Mouse (Mus musculus): ENCODE data around the gene Ddah1. TPM values are rescaled to one million over a fixed set of nuclear protein-coding genes. Genes with fewer than 3 reads are reported as not detected.
A peak's percentile ranks its signal among the peaks of the same experiment; 100 is the strongest.

Gene Ddah1
- polyA plus RNA-seq, 1 experiment from 2014 or later: 45.1 TPM

DNA sequence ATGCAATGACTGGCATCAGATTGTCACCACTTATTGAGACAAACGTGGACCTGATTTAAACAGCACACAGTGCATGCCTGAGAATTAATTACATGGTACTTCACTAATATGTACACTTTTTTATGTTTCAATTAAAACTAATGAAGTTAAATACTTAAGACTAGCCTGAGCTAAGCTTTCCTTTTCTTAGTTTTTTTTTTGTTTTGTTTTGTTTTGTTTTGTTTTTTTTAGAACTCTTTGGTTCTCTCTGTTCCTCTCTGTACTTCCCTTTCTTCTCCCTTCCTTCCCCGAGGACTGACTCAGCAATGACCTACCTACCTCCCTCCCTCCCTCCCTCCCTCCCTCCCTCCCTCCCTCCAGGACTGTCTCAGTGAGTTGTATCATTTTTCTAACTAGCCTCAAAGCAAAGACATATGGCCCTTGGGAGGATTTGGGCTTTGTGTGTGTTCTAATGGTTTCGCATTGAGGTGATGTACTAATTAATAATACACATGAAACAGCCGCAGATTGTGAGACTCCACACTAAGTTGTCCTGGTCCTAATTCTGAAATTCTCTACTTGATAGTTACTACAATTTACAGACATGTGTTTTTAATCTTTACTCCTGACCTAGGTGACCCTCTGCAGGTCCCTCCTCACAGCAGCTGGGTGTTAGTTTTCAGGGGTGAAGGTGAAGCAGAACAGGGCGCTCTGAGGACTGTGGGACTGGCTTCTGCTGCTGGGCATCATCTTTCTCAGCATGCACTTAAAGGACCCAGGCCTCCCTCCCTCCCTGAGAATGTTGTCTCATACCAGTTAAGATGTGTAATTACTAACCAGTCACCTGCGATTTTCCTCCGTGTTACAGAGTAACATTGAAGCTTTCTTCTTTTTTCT lies 171.3 kb downstream of the Ddah1 start:
- no peak overlapping the region for H3K27ac ChIP-seq (ENCODE audit: low read depth)
- H3K36me3 ChIP-seq (replicated peaks; ENCODE audit: insufficient read depth, low read length): peaks cover 40% of the 10 kb centered on the region
- ATAC-seq (no peak), DNase-seq (no peak)
- no peak overlapping the region for H3K4me3 ChIP-seq (ENCODE audit: low read depth, low read length)
- no peak overlapping the region for H3K4me2 ChIP-seq (ENCODE audit: low read depth, low read length)
- TF ChIP-seq EP300 (IDR thresholded peaks at IDR 0.05; ENCODE audit: low read depth): no peak
- no peak for TF ChIP-seq CTCF (IDR thresholded peaks at IDR 0.05; ENCODE audit: low read depth)
- no peak overlapping the region for H3K9ac ChIP-seq (replicated peaks)
- H3K27me3 ChIP-seq (ENCODE audit: insufficient read depth, low read length): no peaks in the 10 kb centered on the region
- H3K4me1 ChIP-seq (ENCODE audit: insufficient read depth): peaks cover 12% of the 10 kb centered on the region
- H3K9me3 ChIP-seq (ENCODE audit: low read length): no peaks in the 10 kb centered on the region
- 72% methylated on average over 7 of the region's 7 CpGs for WGBS (ENCODE audit: insufficient replicate concordance)

DNA sequence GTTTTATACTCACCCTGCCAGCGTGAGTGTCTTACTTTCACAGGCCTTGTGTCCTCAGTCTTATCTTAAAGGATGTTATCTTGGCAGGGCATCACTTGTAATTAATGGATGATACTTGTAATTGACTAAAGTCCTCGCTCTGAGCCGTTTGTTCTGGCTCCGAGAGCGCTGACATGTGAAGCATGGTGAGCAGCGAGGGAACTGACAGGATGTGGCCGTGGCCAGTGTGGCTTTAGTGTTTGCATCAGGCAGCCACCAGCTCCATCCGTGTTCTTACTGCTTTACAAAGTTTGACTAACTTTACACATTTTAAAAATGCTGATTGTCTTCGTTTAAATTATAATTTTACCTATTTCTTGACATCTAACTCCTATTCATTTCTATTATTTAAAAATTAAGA lies 175.4 kb downstream of the Ddah1 start:
- no peaks in the 10 kb centered on the region for H3K9me3 ChIP-seq (ENCODE audit: low read length)
- H3K36me3 ChIP-seq (replicated peaks; ENCODE audit: insufficient read depth, low read length): peaks cover 27% of the 10 kb centered on the region
- TF ChIP-seq CTCF (IDR thresholded peaks at IDR 0.05; ENCODE audit: low read depth) (no peak), EP300 (IDR thresholded peaks at IDR 0.05; ENCODE audit: low read depth) (no peak)
- no peak overlapping the region for H3K4me2 ChIP-seq (ENCODE audit: low read depth, low read length)
- 49% methylated on average over 9 of the region's 9 CpGs for WGBS (ENCODE audit: insufficient replicate concordance)
- H3K4me3 ChIP-seq (ENCODE audit: low read depth, low read length): no peak overlapping the region
- no peak for DNase-seq
- H3K4me1 ChIP-seq (ENCODE audit: insufficient read depth): peaks cover 2% of the 10 kb centered on the region
- ATAC-seq: no peak
- H3K27me3 ChIP-seq (ENCODE audit: insufficient read depth, low read length): no peaks in the 10 kb centered on the region
- H3K27ac ChIP-seq (ENCODE audit: low read depth): no peak overlapping the region
- H3K9ac ChIP-seq (replicated peaks): no peak overlapping the region

DNA sequence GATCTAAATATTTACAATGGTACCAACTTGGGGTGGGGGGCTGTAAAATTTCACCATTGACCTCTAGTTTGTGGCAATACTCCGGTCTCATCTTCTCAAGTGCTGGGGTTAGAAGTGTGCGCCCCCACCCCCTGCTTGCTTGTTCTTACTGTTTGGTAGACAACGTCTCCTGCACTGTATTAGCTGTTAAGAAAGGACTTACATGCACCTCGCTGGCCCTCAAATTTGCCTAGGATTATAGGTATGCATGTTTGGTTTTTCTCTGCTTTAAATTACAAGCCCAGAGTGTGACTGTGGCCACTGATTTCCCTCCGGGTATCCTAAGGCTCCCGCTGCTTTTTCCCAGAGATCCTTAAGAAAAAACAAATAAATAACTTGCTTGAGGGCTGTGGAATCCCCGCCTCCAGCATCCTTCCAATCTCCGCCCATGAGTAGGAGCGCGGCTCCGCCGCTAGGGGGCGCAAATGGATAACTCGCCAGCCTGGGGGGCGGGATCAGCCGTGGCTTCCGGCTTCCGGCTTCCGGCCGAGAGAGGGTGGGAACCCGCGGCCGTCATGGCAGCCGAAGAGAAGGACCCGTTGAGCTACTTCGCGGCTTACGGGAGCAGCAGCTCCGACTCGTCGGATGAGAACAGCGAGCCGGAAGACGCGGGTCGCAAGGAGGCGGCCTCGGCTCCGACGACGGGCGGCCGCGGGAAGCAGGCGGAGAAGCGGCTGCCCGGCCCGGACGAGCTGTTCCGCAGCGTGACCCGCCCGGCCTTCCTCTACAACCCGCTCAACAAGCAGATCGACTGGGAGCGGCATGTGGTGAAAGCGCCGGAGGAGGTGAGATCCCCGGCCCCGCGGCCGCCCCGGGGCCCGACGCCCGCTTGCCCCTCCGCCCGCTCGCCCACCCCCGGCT lies 179.3 kb downstream of the Ddah1 start, which contains the start of gene 2410004B18Rik:
TSS of gene 2410004B18Rik (plus strand) at position 510 of the 900 bp plus-strand sequence.
- Histone ChIP-seq H3K27ac (ENCODE audit: low read depth) (peak within 1 kb of the TSS; percentile 81), H3K36me3 (replicated peaks; ENCODE audit: insufficient read depth, low read length) (peaks cover 23% of the 10 kb centered on the region), H3K4me1 (ENCODE audit: insufficient read depth) (peaks cover 20% of the 10 kb centered on the region), H3K4me3 (ENCODE audit: low read depth, low read length) (peak within 1 kb of the TSS; percentile 96), H3K4me2 (ENCODE audit: low read depth, low read length) (peak within 1 kb of the TSS; percentile 94), H3K9me3 (ENCODE audit: low read length) (no peaks in the 10 kb centered on the region), H3K27me3 (ENCODE audit: insufficient read depth, low read length) (no peaks in the 10 kb centered on the region), H3K9ac (replicated peaks) (peak within 1 kb of the TSS; percentile 95)
- WGBS (ENCODE audit: insufficient replicate concordance): 2% methylated on average over 53 of the region's 70 CpGs
- ATAC-seq (peak; percentile 94), DNase-seq (peak; percentile 97)
- no peak for TF ChIP-seq EP300 (IDR thresholded peaks at IDR 0.05; ENCODE audit: low read depth)
- TF ChIP-seq CTCF (IDR thresholded peaks at IDR 0.05; ENCODE audit: low read depth): peak; percentile 98

DNA sequence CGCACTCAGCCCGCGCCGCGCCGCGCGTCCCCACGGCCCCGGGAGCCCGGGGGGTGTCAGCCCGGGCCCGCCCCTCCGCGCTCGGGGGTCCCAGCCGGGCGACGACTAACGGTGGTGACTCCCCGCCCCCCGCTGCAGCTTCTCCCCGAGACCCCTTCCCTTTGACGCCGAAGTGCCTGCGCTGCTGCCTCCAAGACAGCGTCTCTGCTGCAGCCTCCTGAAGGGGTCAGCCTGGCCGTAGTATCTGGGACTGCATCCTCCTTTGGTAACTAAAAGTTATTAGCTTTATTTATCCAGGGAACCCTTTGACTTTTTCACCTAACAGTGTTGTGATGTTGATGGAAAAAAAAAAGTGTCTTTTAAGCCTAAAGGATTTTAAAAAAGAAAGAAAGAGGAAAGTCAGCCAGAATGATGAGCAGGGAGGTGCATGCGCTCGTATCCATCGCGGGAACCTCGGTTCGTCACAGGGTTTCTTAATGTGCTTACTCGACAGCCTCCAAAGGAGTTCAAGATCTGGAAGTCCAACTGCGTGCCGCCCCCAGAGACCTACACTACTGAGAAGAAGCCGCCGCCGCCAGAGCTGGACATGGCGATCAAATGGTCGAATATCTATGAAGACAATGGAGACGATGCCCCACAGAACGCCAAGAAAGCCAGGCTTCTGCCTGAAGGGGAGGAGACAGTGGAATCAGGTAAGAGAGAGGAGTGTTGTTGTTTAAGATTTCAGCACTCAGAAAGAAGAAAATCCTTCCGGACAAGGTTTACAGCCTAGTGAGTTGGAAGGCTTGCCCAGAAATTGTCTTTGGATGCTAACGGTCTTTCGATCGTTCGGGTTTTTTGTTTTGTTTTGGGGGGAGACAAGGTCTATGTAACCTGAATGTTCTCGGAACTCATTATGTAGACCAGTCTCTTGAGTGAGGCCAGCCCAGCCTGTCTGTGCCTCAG lies 180.2 kb downstream of the Ddah1 start:
- peak; percentile 17; the same call in 1 of the 2 replicates for TF ChIP-seq CTCF (IDR thresholded peaks at IDR 0.05; ENCODE audit: low read depth)
- no peak for TF ChIP-seq EP300 (IDR thresholded peaks at IDR 0.05; ENCODE audit: low read depth)
- Histone ChIP-seq H3K27me3 (ENCODE audit: insufficient read depth, low read length) (no peaks in the 10 kb centered on the region), H3K9ac (replicated peaks) (peak overlapping the region; percentile 95), H3K9me3 (ENCODE audit: low read length) (no peaks in the 10 kb centered on the region), H3K4me1 (ENCODE audit: insufficient read depth) (peaks cover 20% of the 10 kb centered on the region), H3K27ac (ENCODE audit: low read depth) (peak overlapping the region; percentile 81), H3K4me3 (ENCODE audit: low read depth, low read length) (peak overlapping the region; percentile 96), H3K4me2 (ENCODE audit: low read depth, low read length) (peak overlapping the region; percentile 94), H3K36me3 (replicated peaks; ENCODE audit: insufficient read depth, low read length) (peaks cover 25% of the 10 kb centered on the region)
- ATAC-seq: peak; percentile 11
- WGBS (ENCODE audit: insufficient replicate concordance): 23% methylated on average over 41 of the region's 50 CpGs
- no peak for DNase-seq

DNA sequence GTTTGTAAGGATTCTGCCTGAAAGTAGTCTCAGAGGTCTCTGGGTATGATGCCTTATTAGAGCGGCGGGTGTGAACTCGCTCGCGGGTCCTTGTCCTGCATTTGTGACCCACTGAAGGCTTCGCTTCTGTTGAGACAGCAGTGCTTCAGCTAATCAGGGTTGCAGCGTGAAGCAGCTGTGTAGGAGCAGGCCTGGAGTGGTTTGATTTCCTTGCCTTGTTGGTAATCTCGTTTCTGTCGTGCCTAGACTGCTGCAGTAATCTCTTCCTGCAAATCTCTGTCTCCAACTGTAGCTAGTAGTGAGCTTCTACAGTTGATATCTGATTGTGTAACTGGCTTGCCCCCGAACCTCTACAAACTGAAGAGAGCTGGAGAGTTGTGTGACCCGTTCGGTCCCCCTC lies 180.9 kb downstream of the Ddah1 start:
- Histone ChIP-seq H3K4me2 (ENCODE audit: low read depth, low read length) (peak overlapping the region; percentile 94), H3K4me1 (ENCODE audit: insufficient read depth) (peaks cover 20% of the 10 kb centered on the region), H3K4me3 (ENCODE audit: low read depth, low read length) (peak overlapping the region; percentile 96; the same call in 1 of the 2 replicates), H3K27me3 (ENCODE audit: insufficient read depth, low read length) (no peaks in the 10 kb centered on the region), H3K9ac (replicated peaks) (no peak overlapping the region; the same call in none of the 2 replicates), H3K9me3 (ENCODE audit: low read length) (no peaks in the 10 kb centered on the region), H3K36me3 (replicated peaks; ENCODE audit: insufficient read depth, low read length) (peaks cover 31% of the 10 kb centered on the region), H3K27ac (ENCODE audit: low read depth) (no peak overlapping the region)
- WGBS (ENCODE audit: insufficient replicate concordance): 46% methylated on average over 12 of the region's 12 CpGs
- no peak for TF ChIP-seq CTCF (IDR thresholded peaks at IDR 0.05; ENCODE audit: low read depth)
- peak; percentile 90 for TF ChIP-seq EP300 (IDR thresholded peaks at IDR 0.05; ENCODE audit: low read depth)
- ATAC-seq (0 out of 2 replicates have a peak, but pooled peaks have one; percentile 11), DNase-seq (peak; percentile 36)
